Mouse (Mus musculus): Measurements from ENCODE around the gene Fkbp1b.

DNA sequence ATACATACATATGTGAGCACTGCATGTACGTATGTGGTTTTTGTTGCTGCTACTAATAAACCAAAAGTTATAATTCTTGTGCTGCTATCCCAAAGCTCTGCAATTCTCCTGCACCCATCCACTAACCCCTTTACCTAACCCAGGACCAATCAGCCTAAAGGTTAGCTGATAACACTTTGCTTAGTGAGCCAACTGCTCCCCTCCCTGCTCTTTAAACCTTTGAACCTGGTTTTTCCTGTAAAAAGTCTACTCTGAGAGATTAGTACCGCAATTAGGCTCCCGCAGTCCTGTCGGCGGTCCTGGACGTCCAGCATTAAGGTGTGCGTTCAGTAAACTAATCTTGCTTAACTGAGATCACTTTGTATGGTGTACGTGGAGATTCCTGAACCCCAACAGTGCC, 34.2 kb upstream of the Fkbp1b start:
- TF ChIP-seq CTCF (IDR thresholded peaks at IDR 0.05; ENCODE audit: low read depth), result no peak
- no peak for TF ChIP-seq EP300 (IDR thresholded peaks at IDR 0.05; ENCODE audit: low read depth)

Data from heart, postnatal 0 days (tissue).